Mouse (Mus musculus): ENCODE data around the gene Sypl. TPM values are rescaled to one million over a fixed set of nuclear protein-coding genes. Genes with fewer than 3 reads are reported as not detected.
A peak's percentile ranks its signal among the peaks of the same experiment; 100 is the strongest.

Gene Sypl
- polyA plus RNA-seq, 1 experiment = 79.7 TPM

DNA sequence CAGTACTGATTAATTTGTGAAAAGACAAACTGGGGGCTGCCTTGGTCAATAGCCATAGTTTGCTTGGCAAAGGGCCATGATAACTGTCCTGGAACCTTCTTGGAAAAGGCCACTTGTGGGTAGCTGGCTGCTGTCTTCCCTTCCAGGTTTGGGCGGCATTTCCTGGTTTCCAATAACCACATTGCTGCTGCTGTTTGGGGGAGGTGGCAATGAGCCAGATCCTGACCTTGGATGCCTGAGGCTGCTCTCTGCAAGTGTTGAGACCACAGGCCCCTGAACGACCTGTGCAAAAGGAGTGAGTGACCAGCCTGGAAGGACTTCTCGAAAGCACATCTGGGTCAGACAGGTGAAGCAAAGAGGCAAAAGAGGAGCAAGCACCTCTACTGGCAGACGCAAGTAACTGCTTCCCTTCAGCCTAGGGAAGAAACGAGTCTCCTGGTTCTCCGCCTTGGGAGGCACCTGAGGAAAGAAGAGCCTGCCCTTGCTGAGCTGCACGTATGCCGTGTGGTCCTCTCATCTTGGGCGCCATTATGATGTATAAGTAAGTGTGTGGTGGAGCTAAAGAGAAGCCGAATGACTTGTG is 74.5 kb downstream of the Sypl start:
- TF ChIP-seq POLR2A (IDR thresholded peaks at IDR 0.05; ENCODE audit: insufficient read depth, low read length) (no peak), CTCF (IDR thresholded peaks at IDR 0.05; ENCODE audit: low read depth, low read length) (peak; percentile 29)
- H3K4me3 ChIP-seq (ENCODE audit: low read depth, low read length) = peak overlapping the region; percentile 40
- no peaks in the 10 kb centered on the region for H3K9me3 ChIP-seq (replicated peaks; ENCODE audit: control insufficient read depth, insufficient read depth, low read length, poor library complexity, severe bottlenecking)
- peaks cover 3% of the 10 kb centered on the region for H3K4me1 ChIP-seq (ENCODE audit: control insufficient read depth, insufficient read depth, low read length)
- H3K27me3 ChIP-seq (ENCODE audit: control insufficient read depth, insufficient read depth, low read length, poor library complexity, severe bottlenecking) = no peaks in the 10 kb centered on the region
- no peak overlapping the region for H3K27ac ChIP-seq (ENCODE audit: insufficient read depth, low read length)
- no peak overlapping the region for H3K9ac ChIP-seq (ENCODE audit: low read depth, poor library complexity, severe bottlenecking)
- no peaks in the 10 kb centered on the region for H3K36me3 ChIP-seq (ENCODE audit: control insufficient read depth, insufficient read depth, low read length, poor library complexity, severe bottlenecking)

DNA sequence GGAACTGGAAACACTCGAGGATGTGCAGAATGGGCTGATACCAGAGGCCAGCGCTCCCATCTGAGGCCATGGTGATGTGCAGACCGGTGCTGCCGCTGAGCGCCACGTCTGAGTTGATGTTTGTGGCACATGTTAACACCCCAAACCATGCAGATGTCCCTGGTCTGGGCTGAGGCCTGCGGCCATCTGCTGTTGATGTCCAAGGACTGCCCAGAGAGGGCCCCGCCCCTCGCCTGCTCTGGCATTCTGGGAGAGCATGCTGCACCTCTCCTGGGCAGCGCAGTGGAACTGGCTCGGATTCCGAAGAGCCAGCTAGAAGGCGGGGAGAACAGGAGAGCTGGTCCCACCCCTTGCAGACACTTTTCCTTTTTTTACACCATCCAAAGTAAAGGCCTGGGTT is 75.0 kb downstream of the Sypl start:
- no peaks in the 10 kb centered on the region for H3K36me3 ChIP-seq (ENCODE audit: control insufficient read depth, insufficient read depth, low read length, poor library complexity, severe bottlenecking)
- H3K27ac ChIP-seq (ENCODE audit: insufficient read depth, low read length) = no peak overlapping the region
- no peaks in the 10 kb centered on the region for H3K27me3 ChIP-seq (ENCODE audit: control insufficient read depth, insufficient read depth, low read length, poor library complexity, severe bottlenecking)
- H3K4me3 ChIP-seq (ENCODE audit: low read depth, low read length) = peak overlapping the region; percentile 40
- no peaks in the 10 kb centered on the region for H3K9me3 ChIP-seq (replicated peaks; ENCODE audit: control insufficient read depth, insufficient read depth, low read length, poor library complexity, severe bottlenecking)
- no peak overlapping the region for H3K9ac ChIP-seq (ENCODE audit: low read depth, poor library complexity, severe bottlenecking)
- TF ChIP-seq EP300 (IDR thresholded peaks at IDR 0.05; ENCODE audit: insufficient read depth, low read depth, low read length) (no peak), CTCF (IDR thresholded peaks at IDR 0.05; ENCODE audit: low read depth, low read length) (no peak), POLR2A (IDR thresholded peaks at IDR 0.05; ENCODE audit: insufficient read depth, low read length) (no peak)
- peaks cover 3% of the 10 kb centered on the region for H3K4me1 ChIP-seq (ENCODE audit: control insufficient read depth, insufficient read depth, low read length)

Other genes with a start within 250 kb of the Sypl start
- 143 and 147 TPM in 2 replicates for gene Nampt, start 134.3 kb upstream of the Sypl start, polyA plus RNA-seq (2011; ENCODE audit: insufficient read depth, insufficient read length, low read depth, missing spikeins)
- gene Cdhr3, start 139.0 kb downstream of the Sypl start, polyA plus RNA-seq (2011; ENCODE audit: insufficient read depth, insufficient read length, low read depth, missing spikeins) = not detected in 2 replicates
- gene Atxn7l1, start 193.8 kb downstream of the Sypl start, polyA plus RNA-seq (2011; ENCODE audit: insufficient read depth, insufficient read length, low read depth, missing spikeins) = 16.1 and 17.5 TPM in 2 replicates

Measured in ES-Bruce4 (cell line).